Mouse (Mus musculus) kidney, postnatal 10 days (tissue): ENCODE results near the gene Gm17606.

ENCODE experiments used
- DNase-seq: peaks from one replicate; pipeline ENCODE4 v3.0.0; 2021; ENCODE audit warnings: mixed read lengths

Gm17606 gene

GRCm38 (mm10) chr14:54669381-54669780 is 28.6 kb downstream of the Gm17606 start:
- DNase-seq, result peak; percentile 69

GRCm38 (mm10) chr14:54674317-54674716 is 33.6 kb downstream of the Gm17606 start:
- DNase-seq, result no peak

GRCm38 (mm10) chr14:54676290-54676689 is 35.5 kb downstream of the Gm17606 start:
- no peak for DNase-seq

- no peak for DNase-seq
Measured at GRCm38 (mm10) chr14:54678657-54679304, 38.0 kb downstream of the Gm17606 start.

- DNase-seq, result no peak
Measured at GRCm38 (mm10) chr14:54682396-54682795, 41.6 kb downstream of the Gm17606 start.

- DNase-seq, result no peak
Measured at GRCm38 (mm10) chr14:54685471-54685870, 44.7 kb downstream of the Gm17606 start.

- DNase-seq, result peak; percentile 87
Measured at GRCm38 (mm10) chr14:54686063-54686521, 45.3 kb downstream of the Gm17606 start, which contains the start of gene 1700123O20Rik. TSS of gene 1700123O20Rik (plus strand) at chr14:54686216.

GRCm38 (mm10) chr14:54686522-54687143 is 45.9 kb downstream of the Gm17606 start, which contains the start of gene Acin1:
TSS of gene Acin1 (minus strand) at chr14:54686931.
- peak; percentile 100 for DNase-seq

GRCm38 (mm10) chr14:54687251-54687650 is 46.5 kb downstream of the Gm17606 start:
- no peak for DNase-seq

- DNase-seq, result no peak
Measured at GRCm38 (mm10) chr14:54695042-54695441, 54.3 kb downstream of the Gm17606 start.

GRCm38 (mm10) chr14:54696752-54697151 is 56.0 kb downstream of the Gm17606 start:
- DNase-seq, result no peak
